Mouse (Mus musculus) ES-E14 (cell line): ENCODE results near the gene Ptpn20.

ENCODE experiments used
- CHD2 ChIP-seq: IDR thresholded peaks from 2 replicates; pipeline ENCODE4 v1.6.1; 2014; ENCODE audit warnings: mild to moderate bottlenecking, low read depth, low read length, inconsistent platforms
- HCFC1 ChIP-seq: IDR thresholded peaks from 2 replicates; pipeline ENCODE4 v1.6.1; 2012; ENCODE audit warnings: low read length, inconsistent platforms, borderline replicate concordance; ENCODE audit not compliant: insufficient read depth
- MAFK ChIP-seq: IDR thresholded peaks from 2 replicates; pipeline ENCODE4 v1.6.1; 2014; ENCODE audit warnings: mild to moderate bottlenecking, low read depth, low read length, inconsistent platforms; ENCODE audit not compliant: insufficient read depth
- ZC3H11A ChIP-seq: IDR thresholded peaks from 2 replicates; pipeline ENCODE4 v1.6.1; 2012; ENCODE audit warnings: low read depth, mild to moderate bottlenecking, inconsistent platforms, low read length, borderline replicate concordance

DNA sequence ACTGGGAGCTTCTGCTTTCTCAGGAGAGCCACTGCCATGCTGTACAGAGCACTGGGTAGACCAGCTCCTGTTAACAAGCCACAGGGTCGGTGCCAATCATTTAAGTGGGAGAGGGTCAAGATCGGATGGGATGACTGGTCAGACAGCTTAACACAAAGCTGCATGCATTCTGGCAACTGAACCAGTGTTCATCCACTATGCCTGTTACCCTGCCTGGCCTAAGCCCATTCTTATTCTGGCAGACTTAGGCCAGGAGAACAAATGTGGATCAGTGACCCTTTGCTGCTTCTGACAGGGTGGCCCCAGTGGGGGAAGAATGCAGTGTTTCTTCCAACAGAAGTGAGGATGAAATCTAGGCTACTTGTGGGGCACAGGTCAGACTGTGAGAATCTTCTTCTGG is 69.3 kb downstream of the Ptpn20 start:
- TF ChIP-seq MAFK (no peak), HCFC1 (no peak), CHD2 (no peak), ZC3H11A (no peak)
